In the genomic region with DNA sequence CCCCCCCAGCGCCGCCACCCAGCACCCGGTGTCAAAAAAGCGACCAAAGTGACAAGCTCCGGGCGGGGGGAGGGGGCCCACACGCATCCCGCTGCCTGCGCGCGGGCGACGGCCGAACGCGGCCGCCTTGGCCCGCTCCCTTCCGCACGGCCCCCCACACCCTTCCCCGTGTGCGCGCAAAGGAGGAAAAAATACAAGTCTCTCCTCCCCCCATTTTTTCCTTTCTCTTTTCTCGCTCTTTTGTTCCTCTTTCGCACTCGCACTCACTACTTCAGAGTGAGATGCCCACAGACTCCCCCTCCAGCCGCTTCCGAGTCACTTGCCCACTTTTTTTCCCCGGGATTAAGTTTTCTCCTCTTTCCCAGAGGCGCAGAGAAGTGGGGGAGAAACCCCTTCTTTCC, we compare ENCODE assay signal across 7 mouse cellular contexts. TPM values are rescaled to one million over a fixed set of nuclear protein-coding genes. Genes with fewer than 3 reads are reported as not detected.
DNase-seq lines count a peak whose midpoint lies in the region; ATAC-seq and TF ChIP-seq lines count a peak whose summit lies in the region.

No protein-coding gene starts in this region.

- H3K9ac ChIP-seq in forebrain, embryonic 13.5 days = peak overlapping the region; percentile 91
- H3K9ac ChIP-seq in liver, embryonic 11.5 days (ENCODE audit: low read depth, low read length) = peak overlapping the region; percentile 88
- H3K9ac ChIP-seq in stomach, embryonic 14.5 days (replicated peaks; ENCODE audit: low read depth, low read length) = peak overlapping the region; percentile 92

- peaks cover 2% of the 10 kb centered on the region; the same call in 1 of the 2 replicates for H3K4me1 ChIP-seq in lung, adult 2 months (ENCODE audit: control insufficient read depth, insufficient read depth, low read length)
- H3K4me1 ChIP-seq in forebrain, embryonic 13.5 days = peaks cover 25% of the 10 kb centered on the region
- no peaks in the 10 kb centered on the region for H3K4me1 ChIP-seq in liver, embryonic 11.5 days (replicated peaks; ENCODE audit: control insufficient read depth, insufficient read depth, low read length)
- 0 out of 2 replicates have a peak, but pooled peaks cover 4% of the 10 kb centered on the region for H3K4me1 ChIP-seq in stomach, embryonic 14.5 days (ENCODE audit: control insufficient read depth, insufficient read depth, low read length)

- POLR2A ChIA-PET in Patski (lab: Charles Lee) = interaction anchor here (0.6 kb wide), 1 partner anchor 401 kb away, joined by 3 read pairs; no protein-coding TSS in a partner anchor

- no peak for DNase-seq in lung, adult 2 months
- DNase-seq in lung, postnatal 10 days = no peak
- DNase-seq in Patski (ENCODE audit: low read depth, low spot score) = no peak
- DNase-seq in liver, embryonic 11.5 days (ENCODE audit: low spot score) = no peak
- no peak for DNase-seq in frontal cortex, postnatal 14 days (ENCODE audit: low spot score in 2 of 2)

- no peaks in the 10 kb centered on the region for H3K36me3 ChIP-seq in forebrain, embryonic 13.5 days (ENCODE audit: poor library complexity, severe bottlenecking)
- H3K36me3 ChIP-seq in liver, embryonic 11.5 days (ENCODE audit: control insufficient read depth, insufficient read depth, low read length) = no peaks in the 10 kb centered on the region
- H3K36me3 ChIP-seq in stomach, embryonic 14.5 days (ENCODE audit: control insufficient read depth, insufficient read depth, low read length) = no peaks in the 10 kb centered on the region

- H3K27me3 ChIP-seq in Patski = no peaks in the 10 kb centered on the region
- no peaks in the 10 kb centered on the region for H3K27me3 ChIP-seq in forebrain, embryonic 13.5 days
- H3K27me3 ChIP-seq in liver, embryonic 11.5 days (replicated peaks; ENCODE audit: control insufficient read depth, insufficient read depth, low read length) = no peaks in the 10 kb centered on the region
- no peaks in the 10 kb centered on the region for H3K27me3 ChIP-seq in stomach, embryonic 14.5 days (ENCODE audit: control insufficient read depth, insufficient read depth, low read length)

- peak overlapping the region; percentile 94 for H3K27ac ChIP-seq in forebrain, embryonic 13.5 days
- H3K27ac ChIP-seq in liver, embryonic 11.5 days (ENCODE audit: low read depth, low read length) = peak overlapping the region; percentile 81
- H3K27ac ChIP-seq in stomach, embryonic 14.5 days (ENCODE audit: low read length) = peak overlapping the region; percentile 95

- no peaks in the 10 kb centered on the region for H3K9me3 ChIP-seq in forebrain, embryonic 13.5 days (replicated peaks)
- H3K9me3 ChIP-seq in liver, embryonic 11.5 days (ENCODE audit: control insufficient read depth, low read length) = no peaks in the 10 kb centered on the region
- H3K9me3 ChIP-seq in stomach, embryonic 14.5 days (ENCODE audit: control insufficient read depth, low read depth, low read length) = no peaks in the 10 kb centered on the region

- in situ Hi-C loops in Patski (cut with MboI; ENCODE audit: low pct_unique_long_range_greater_than_20kb) = loop anchor here (10.0 kb wide), 1 partner anchor 339 kb away; no protein-coding TSS in a partner anchor

- under 1% methylated on average over 28 of the region's 30 CpGs for WGBS in lung, adult 2 months
- under 1% methylated on average over 22 of the region's 30 CpGs for WGBS in forebrain, embryonic 13.5 days
- 0% methylated on average over 7 of the region's 30 CpGs for WGBS in liver, embryonic 11.5 days
- WGBS in stomach, embryonic 14.5 days = 0% methylated on average over 17 of the region's 30 CpGs

- TF ChIP-seq CTCF in lung, adult 2 months (IDR thresholded peaks at IDR 0.05; ENCODE audit: insufficient read depth, low read length) = no peak
- TF ChIP-seq CTCF in Patski (IDR thresholded peaks at IDR 0.05) = no peak

- H3K4me2 ChIP-seq in forebrain, embryonic 13.5 days = peak overlapping the region; percentile 98
- peak overlapping the region; percentile 94 for H3K4me2 ChIP-seq in liver, embryonic 11.5 days
- peak overlapping the region; percentile 55 for H3K4me2 ChIP-seq in stomach, embryonic 14.5 days (replicated peaks; ENCODE audit: low read depth, low read length)

- ATAC-seq in Patski = peak; percentile 1
- peak; percentile 50 for ATAC-seq in forebrain, embryonic 13.5 days
- peak; percentile 57 for ATAC-seq in liver, embryonic 11.5 days (replicated peaks; ENCODE audit: low FRiP score)
- peak; percentile 30; the same call in 1 of the 2 replicates for ATAC-seq in stomach, embryonic 14.5 days (ENCODE audit: insufficient number of reproducible peaks, insufficient read depth, low FRiP score, low read depth)

- CTCF ChIA-PET in Patski (lab: Charles Lee) = no interaction called here

- TF ChIP-seq POLR2A in lung, adult 2 months (IDR thresholded peaks at IDR 0.05; ENCODE audit: borderline replicate concordance, extremely low read depth, low read depth, low read length) = no peak

- H3K4me3 ChIP-seq in lung, adult 2 months (replicated peaks; ENCODE audit: extremely low read depth, low read depth, low read length) = peak overlapping the region; percentile 69
- H3K4me3 ChIP-seq in forebrain, embryonic 13.5 days = peak overlapping the region; percentile 85
- peak overlapping the region; percentile 78 for H3K4me3 ChIP-seq in liver, embryonic 11.5 days (ENCODE audit: low read depth, low read length)
- H3K4me3 ChIP-seq in stomach, embryonic 14.5 days (ENCODE audit: low read depth, low read length) = peak overlapping the region; percentile 71

RNA-seq across cellular contexts. Expression of gene L3mbtl3, which starts 0.4 kb away (rescaled TPM):
- 4.6 and 4.9 TPM in 2 replicates for polyA plus RNA-seq in lung, adult 2 months (2012; rRNA removed)
- polyA plus RNA-seq in Patski (2021) = 10.9 TPM
- polyA plus RNA-seq in forebrain, embryonic 13.5 days (2015; fragmentation: Nextera tagmentation; extraction: Ambion mirVana) = 19.8 and 21.3 TPM in 2 replicates
- polyA plus RNA-seq in liver, embryonic 11.5 days (2014; fragmentation: Nextera tagmentation; extraction: Ambion mirVana) = 8.6 and 9.5 TPM in 2 replicates
- polyA plus RNA-seq in stomach, embryonic 14.5 days (2014; fragmentation: Nextera tagmentation; extraction: Ambion mirVana) = 16.3 and 18.4 TPM in 2 replicates

Comparison
In these comparisons a context has a peak if more than half of its experiments do, and no peak if none do; other contexts are left out.
1. ATAC-seq: peak in every context shown above with its lines; median percentile 57 in liver, embryonic 11.5 days; 50 in forebrain, embryonic 13.5 days; 30 in stomach, embryonic 14.5 days; 1 in Patski.